Mouse (Mus musculus) kidney, postnatal 36 days (tissue): ENCODE results near the gene Spata16.
"Not testable (repeated sequence)": the region's sequence is repeated elsewhere in the genome, so short reads cannot be mapped to it uniquely, and the experiment has no call there.

Experiments used
- DNase-seq, 2 experiments: peaks; one replicate each; pipeline ENCODE4 v3.0.0; 2021 to 2022; ENCODE audit warnings: mixed read lengths in 2 of 2

The Spata16 gene

GRCm38 (mm10) chr3:26637402-26637801 lies at the start of gene Spata16:
Spata16 (plus strand) TSS chr3:26637620.
- DNase-seq: no peak

GRCm38 (mm10) chr3:26604861-26605260 lies 32.6 kb upstream of the Spata16 start:
- DNase-seq: peak; percentile 10 to 12

- DNase-seq: no peak
Measured at GRCm38 (mm10) chr3:26608531-26608930, 28.9 kb upstream of the Spata16 start.

- DNase-seq: no peak
Measured at GRCm38 (mm10) chr3:26639214-26639613, 1.8 kb downstream of the Spata16 start.

GRCm38 (mm10) chr3:26639851-26640250 lies 2.4 kb downstream of the Spata16 start:
- DNase-seq: no peak

- DNase-seq: no peak
Measured at GRCm38 (mm10) chr3:26640321-26641075, 3.1 kb downstream of the Spata16 start.

- DNase-seq: no peak
Measured at GRCm38 (mm10) chr3:26641351-26642249, 4.2 kb downstream of the Spata16 start.

- DNase-seq: no peak
Measured at GRCm38 (mm10) chr3:26644136-26644535, 6.7 kb downstream of the Spata16 start.

GRCm38 (mm10) chr3:26646834-26647233 lies 9.4 kb downstream of the Spata16 start:
- DNase-seq: no peak

GRCm38 (mm10) chr3:26685832-26686231 lies 48.4 kb downstream of the Spata16 start:
- DNase-seq: no peak

- not testable (repeated sequence) for DNase-seq
Measured at GRCm38 (mm10) chr3:26709492-26709891, 72.1 kb downstream of the Spata16 start.

- no peak for DNase-seq
Measured at GRCm38 (mm10) chr3:26727526-26727925, 90.1 kb downstream of the Spata16 start.

GRCm38 (mm10) chr3:26750492-26750891 lies 113.1 kb downstream of the Spata16 start:
- no peak for DNase-seq

GRCm38 (mm10) chr3:26752441-26752840 lies 115.0 kb downstream of the Spata16 start:
- DNase-seq: no peak

- no peak for DNase-seq
Measured at GRCm38 (mm10) chr3:26793334-26794101, 156.1 kb downstream of the Spata16 start.

GRCm38 (mm10) chr3:26795851-26796538 lies 158.6 kb downstream of the Spata16 start:
- DNase-seq: no peak

GRCm38 (mm10) chr3:26796954-26797353 lies 159.5 kb downstream of the Spata16 start:
- no peak for DNase-seq

GRCm38 (mm10) chr3:26814307-26814706 lies 176.9 kb downstream of the Spata16 start:
- DNase-seq: no peak

- DNase-seq: no peak
Measured at GRCm38 (mm10) chr3:26815764-26816163, 178.3 kb downstream of the Spata16 start.

GRCm38 (mm10) chr3:26819398-26819797 lies 182.0 kb downstream of the Spata16 start:
- no peak for DNase-seq

- no peak for DNase-seq
Measured at GRCm38 (mm10) chr3:26826958-26827839, 189.8 kb downstream of the Spata16 start.
